Mouse (Mus musculus): ENCODE results near the gene Hoxc13. TPM values are rescaled to one million over a fixed set of nuclear protein-coding genes. Genes with fewer than 3 reads are reported as not detected.

The Hoxc13 gene
- polyA plus RNA-seq, 1 experiment from 2014 or later, result not detected

Small RNA genes within 50 kb of the gene (microRNA-seq; reads per million reads assigned to microRNA genes)
- 1.6 reads per million for gene Mir196a-2

Other genes with a start within 250 kb of the Hoxc13 start
- gene Atp5g2, start 248.8 kb upstream of the Hoxc13 start, polyA plus RNA-seq (2015; fragmentation: Nextera tagmentation; extraction: Ambion mirVana), result 48.7 and 56.4 TPM in 2 replicates
- 41.8 and 42.3 TPM in 2 replicates for gene Calcoco1, start 198.9 kb upstream of the Hoxc13 start, polyA plus RNA-seq (2015; fragmentation: Nextera tagmentation; extraction: Ambion mirVana)
- not detected in 2 replicates for gene Hoxc12, start 15.7 kb downstream of the Hoxc13 start, polyA plus RNA-seq (2015; fragmentation: Nextera tagmentation; extraction: Ambion mirVana)
- not detected in 2 replicates for gene Hoxc11, start 33.3 kb downstream of the Hoxc13 start, polyA plus RNA-seq (2015; fragmentation: Nextera tagmentation; extraction: Ambion mirVana)
- not detected in 2 replicates for gene Hoxc10, start 45.7 kb downstream of the Hoxc13 start, polyA plus RNA-seq (2015; fragmentation: Nextera tagmentation; extraction: Ambion mirVana)
- gene Hoxc5, start 46.3 kb downstream of the Hoxc13 start, polyA plus RNA-seq (2015; fragmentation: Nextera tagmentation; extraction: Ambion mirVana), result 32.3 and 39.2 TPM in 2 replicates
- 0.13 TPM in 1 of 2 replicates, not detected in the other for gene Hoxc9, start 55.3 kb downstream of the Hoxc13 start, polyA plus RNA-seq (2015; fragmentation: Nextera tagmentation; extraction: Ambion mirVana)
- gene Hoxc8, start 69.5 kb downstream of the Hoxc13 start, polyA plus RNA-seq (2015; fragmentation: Nextera tagmentation; extraction: Ambion mirVana), result 0.50 and 1.5 TPM in 2 replicates
- gene Hoxc6, start 77.2 kb downstream of the Hoxc13 start, polyA plus RNA-seq (2015; fragmentation: Nextera tagmentation; extraction: Ambion mirVana), result 5.3 and 9.1 TPM in 2 replicates
- gene Hoxc4, start 97.8 kb downstream of the Hoxc13 start, polyA plus RNA-seq (2015; fragmentation: Nextera tagmentation; extraction: Ambion mirVana), result 76.2 and 86.9 TPM in 2 replicates
- 40.7 and 41.2 TPM in 2 replicates for gene Smug1, start 246.0 kb downstream of the Hoxc13 start, polyA plus RNA-seq (2015; fragmentation: Nextera tagmentation; extraction: Ambion mirVana)